Mouse (Mus musculus): ENCODE data around the gene Hist1h2ao.
"Not testable (repeated sequence)": the region's sequence is repeated elsewhere in the genome, so short reads cannot be mapped to it uniquely, and the experiment has no call there.

Gene Hist1h2ao

DNA sequence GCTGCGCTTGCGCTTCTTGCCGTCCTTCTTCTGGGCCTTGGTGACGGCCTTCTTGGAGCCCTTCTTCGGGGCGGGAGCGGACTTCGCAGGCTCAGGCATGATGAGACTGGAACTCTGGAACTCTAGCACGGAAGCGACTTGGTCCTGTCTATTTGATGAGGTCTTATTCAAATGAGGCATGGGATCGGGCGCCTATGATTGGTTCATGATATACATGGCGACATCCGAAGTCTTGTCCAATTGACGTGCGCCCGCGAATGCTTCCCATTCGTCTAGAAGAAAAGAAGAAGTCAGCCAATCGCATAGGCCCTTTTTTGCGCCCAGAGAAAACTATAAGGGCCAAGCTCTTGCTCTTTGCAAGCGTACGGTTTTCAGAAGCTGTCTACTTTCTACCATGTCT is at the start of gene Hist1h2ao, which contains the start of gene Hist1h2bq:
Hist1h2ao (plus strand) TSS at position 393 of the 400 bp plus-strand sequence.
Hist1h2bq (minus strand) TSS at position 125 of the 400 bp plus-strand sequence.
- in situ Hi-C loops (cut with MboI; ENCODE audit: unreplicated experiment in 2 of 2) = not testable (repeated sequence)

DNA sequence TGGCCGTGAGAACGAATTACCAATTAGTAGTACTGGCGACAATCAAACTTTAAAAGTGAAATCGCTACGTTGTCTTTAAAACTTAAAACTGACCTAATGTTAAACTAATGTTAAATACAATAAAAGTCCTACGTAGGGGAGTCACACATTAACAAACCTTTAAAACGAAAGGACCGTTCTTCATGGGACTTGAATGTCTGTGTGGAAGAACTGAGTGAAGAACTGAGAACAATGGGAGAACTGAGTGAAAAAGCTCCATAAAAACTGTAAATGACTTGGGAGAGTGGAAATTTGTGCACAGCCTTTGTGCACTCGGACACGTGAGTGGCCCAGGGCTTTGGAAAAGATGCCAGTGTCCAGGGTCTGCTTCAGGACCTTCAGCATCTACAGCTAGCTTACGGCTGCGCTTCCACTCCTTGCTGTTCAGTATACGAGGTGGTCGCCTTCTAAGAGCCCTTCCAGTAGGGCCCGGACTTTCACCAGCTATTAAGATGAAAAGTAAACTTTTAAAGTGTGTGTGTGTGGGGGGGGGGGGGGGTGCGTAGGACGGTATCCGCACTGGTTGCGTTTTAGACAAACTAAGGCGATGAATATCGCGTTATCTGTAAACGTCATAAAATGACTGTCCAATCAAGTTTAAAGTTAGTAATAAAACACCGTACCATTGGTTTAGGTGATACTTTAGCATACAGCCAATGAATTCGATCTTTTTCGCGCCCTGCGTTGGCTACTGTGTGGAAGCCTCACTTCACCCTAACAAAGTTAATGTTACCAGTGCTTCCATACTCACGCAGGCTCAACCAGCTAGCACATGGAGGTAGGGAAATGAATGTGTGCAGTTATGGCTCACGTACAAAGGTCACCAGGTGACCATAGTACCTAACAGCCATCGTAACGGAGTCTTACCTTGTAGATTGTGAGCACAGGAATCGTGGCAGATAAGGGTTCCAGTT is 31.2 kb upstream of the Hist1h2ao start:
- in situ Hi-C loops (cut with MboI; ENCODE audit: unreplicated experiment in 2 of 2) = loop anchor here in 1 of 2 experiments (25.0 kb wide), 2 partner anchors 1808 to 1983 kb away; partner anchors contain the start of genes Hist1h1a, Hist1h2ab, Hist1h3a and Hist1h3b

DNA sequence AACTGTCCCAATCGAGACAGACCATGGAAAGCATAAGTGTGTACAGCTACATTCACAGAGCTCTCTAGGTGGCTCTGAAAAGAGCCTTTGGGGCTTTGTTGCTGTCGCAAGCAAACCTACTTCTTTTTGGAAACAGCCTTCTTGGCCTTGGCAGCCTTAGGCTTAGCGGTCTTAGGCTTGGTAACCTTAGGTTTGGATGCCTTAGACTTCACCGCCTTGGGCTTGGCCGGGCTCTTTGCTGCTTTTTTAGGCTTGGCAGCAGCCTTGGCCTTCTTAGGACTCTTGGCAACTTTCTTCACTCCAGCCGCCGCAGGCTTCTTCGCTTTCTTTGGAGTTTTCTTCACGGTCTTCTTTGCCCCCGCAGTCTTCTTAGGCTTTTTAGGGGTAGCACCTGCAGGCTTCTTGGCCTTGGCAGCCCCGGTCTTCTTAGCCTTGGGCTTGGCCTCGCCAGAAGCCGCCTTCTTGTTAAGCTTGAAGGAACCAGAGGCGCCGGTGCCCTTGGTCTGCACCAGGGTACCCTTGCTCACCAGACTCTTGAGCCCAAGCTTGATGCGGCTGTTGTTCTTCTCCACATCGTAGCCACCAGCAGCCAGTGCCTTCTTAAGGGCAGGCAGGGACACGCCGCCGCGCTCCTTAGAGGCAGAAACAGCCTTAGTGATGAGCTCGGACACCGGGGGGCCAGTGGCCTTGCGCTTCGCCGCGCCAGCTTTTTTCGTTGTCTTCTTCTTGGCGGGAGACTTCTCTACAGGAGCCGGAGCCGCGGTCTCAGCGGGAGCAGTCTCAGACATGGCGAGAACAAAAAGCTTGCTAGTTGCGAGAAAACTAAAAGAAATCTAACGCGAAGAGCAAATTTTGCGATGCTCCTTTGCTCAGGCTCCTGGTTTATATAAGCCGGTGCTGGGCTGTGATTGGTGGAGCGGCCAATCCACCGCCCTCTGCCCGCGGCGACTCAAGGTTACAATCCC is 30.2 kb upstream of the Hist1h2ao start, which contains the start of gene Hist1h1b:
Hist1h1b (minus strand) TSS at position 859 of the 965 bp plus-strand sequence.
- in situ Hi-C loops (cut with MboI; ENCODE audit: unreplicated experiment in 2 of 2) = loop anchor here (10.0 to 25.0 kb wide), 4 partner anchors 45 to 1982 kb away; partner anchors contain the start of genes Hist1h1a (in 1 of the 2), Hist1h2ab (in 1 of the 2), Hist1h2ai (in 1 of the 2) and Hist1h2bl (in 1 of the 2)

DNA sequence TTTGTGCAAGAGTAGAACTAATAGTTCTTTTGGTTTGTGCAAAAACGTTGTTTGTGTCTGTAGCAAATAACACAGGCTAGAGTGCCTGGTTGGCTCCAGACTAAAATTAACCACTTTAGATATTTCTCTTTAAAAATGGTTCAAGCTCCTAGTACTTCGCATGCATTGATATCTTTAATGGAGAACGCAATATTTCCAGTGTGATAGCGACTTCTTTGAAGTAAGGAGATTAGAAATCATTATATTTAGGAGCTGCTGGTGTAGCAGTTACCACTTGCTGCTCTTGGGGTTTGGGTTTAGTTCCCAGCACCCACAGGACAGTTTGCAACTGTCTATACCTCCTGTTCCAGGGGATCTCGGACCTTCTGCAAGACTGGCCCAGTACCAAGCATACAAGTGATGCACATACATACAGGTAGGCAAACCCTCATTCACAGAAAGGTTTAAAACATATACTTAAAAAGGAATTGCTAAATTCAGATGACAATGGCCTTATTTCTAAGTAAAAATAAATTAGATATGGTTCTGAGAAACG is 29.2 kb upstream of the Hist1h2ao start:
- in situ Hi-C loops (cut with MboI; ENCODE audit: unreplicated experiment in 2 of 2) = loop anchor here (10.0 to 25.0 kb wide), 4 partner anchors 46 to 1981 kb away; partner anchors contain the start of genes Hist1h1a (in 1 of the 2), Hist1h2ab (in 1 of the 2), Hist1h2ai (in 1 of the 2) and Hist1h2bl (in 1 of the 2)

DNA sequence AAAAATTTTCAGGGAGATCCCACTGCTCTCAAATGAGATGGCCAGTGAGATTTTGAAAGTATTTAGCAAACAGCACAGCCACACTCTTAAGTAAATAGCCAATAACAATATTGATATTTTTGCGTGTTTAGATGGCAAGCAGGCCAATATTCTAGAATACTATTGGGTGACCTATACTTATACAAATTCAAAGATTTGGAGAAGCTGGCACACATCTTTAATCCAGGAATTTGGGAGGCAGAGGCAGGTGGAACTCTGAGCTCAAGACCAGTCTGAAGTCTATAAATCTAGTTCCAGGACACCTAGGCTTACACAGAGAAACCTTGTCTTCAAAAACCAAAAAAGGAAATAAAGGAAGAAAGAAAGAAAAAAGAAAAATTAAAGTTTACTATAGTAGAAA is 28.6 kb upstream of the Hist1h2ao start:
- in situ Hi-C loops (cut with MboI; ENCODE audit: unreplicated experiment in 2 of 2) = loop anchor here (10.0 to 25.0 kb wide), 4 partner anchors 47 to 1981 kb away; partner anchors contain the start of genes Hist1h1a (in 1 of the 2), Hist1h2ab (in 1 of the 2), Hist1h2ai (in 1 of the 2) and Hist1h2bl (in 1 of the 2)

DNA sequence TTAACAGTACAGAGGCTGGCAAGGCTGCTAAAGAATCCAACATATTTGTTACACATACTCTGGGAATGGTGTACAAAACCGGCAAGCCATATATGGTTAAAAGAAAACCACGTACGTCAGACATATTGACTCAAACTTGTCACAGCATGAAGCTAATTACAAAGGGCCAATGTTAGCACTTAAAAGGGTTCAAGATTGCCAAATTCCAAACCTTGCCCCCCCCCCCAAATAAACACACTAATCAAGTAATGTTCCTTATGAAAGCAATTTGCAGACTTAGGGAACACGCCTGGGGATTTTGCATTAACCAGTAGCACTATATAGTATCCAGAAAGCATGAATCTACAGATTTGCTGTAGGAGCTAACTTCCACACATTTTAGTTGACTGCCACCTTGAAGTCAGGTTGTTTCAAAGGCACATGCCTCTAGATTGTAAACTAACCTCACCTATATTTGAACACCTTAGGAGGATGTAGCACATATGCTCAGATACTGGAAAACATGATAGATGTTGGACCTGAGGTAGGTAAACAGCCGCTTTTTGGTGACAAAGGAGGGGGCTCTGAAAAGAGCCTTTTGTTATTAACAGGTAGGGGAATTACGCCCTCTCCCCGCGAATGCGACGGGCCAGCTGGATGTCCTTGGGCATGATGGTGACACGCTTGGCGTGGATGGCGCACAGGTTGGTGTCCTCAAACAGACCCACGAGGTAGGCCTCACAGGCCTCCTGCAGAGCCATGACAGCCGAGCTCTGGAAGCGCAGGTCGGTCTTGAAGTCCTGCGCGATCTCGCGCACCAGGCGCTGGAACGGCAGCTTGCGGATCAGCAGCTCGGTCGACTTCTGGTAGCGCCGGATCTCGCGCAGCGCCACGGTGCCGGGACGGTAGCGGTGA is 27.7 kb upstream of the Hist1h2ao start:
- in situ Hi-C loops (cut with MboI; ENCODE audit: unreplicated experiment in 2 of 2) = loop anchor here (10.0 to 25.0 kb wide), 4 partner anchors 48 to 1980 kb away; partner anchors contain the start of genes Hist1h1a (in 1 of the 2), Hist1h2ab (in 1 of the 2), Hist1h2ai (in 1 of the 2) and Hist1h2bl (in 1 of the 2)

DNA sequence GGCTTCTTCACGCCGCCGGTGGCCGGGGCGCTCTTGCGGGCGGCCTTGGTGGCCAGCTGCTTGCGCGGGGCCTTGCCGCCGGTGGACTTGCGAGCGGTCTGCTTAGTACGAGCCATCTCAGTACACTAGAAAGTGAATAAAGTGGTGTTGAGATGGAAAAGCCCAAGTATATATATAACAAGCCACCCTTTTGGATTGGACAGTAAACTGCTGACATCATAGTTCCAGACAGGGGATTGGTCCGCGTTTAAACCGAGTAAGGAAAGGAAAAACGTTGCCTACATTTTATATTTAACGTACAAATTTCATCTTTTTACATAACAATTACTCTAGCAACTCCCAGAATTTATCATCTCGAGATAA is 27.0 kb upstream of the Hist1h2ao start, which contains the start of gene Hist1h3i:
Hist1h3i (minus strand) TSS at position 116 of the 363 bp plus-strand sequence.
- in situ Hi-C loops (cut with MboI; ENCODE audit: unreplicated experiment in 2 of 2) = loop anchor here (10.0 to 25.0 kb wide), 4 partner anchors 48 to 1979 kb away; partner anchors contain the start of genes Hist1h1a (in 1 of the 2), Hist1h2ab (in 1 of the 2), Hist1h2ai (in 1 of the 2) and Hist1h2bl (in 1 of the 2)

DNA sequence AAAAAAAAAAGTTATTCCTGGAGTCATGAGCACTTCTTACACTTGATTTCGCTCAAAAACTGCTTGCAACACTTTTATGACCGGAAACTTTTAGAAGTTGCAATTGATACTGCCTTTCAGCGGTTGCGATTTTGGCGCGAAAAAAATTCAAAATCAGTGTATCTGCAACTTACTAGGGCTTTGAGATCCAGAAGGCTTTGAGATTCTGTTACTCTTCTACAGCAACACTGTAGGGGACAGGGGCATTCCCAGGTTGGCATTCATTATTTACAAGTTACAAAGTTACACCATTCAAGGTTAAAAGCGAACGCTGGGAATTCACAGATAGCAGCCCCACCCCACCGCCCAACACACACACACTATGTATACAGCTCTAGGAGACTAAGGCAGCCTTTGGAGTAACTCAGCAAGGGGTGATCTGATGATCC is 26.5 kb upstream of the Hist1h2ao start:
- in situ Hi-C loops (cut with MboI; ENCODE audit: unreplicated experiment in 2 of 2) = loop anchor here (10.0 to 25.0 kb wide), 4 partner anchors 49 to 1979 kb away; partner anchors contain the start of genes Hist1h1a (in 1 of the 2), Hist1h2ab (in 1 of the 2), Hist1h2ai (in 1 of the 2) and Hist1h2bl (in 1 of the 2)

DNA sequence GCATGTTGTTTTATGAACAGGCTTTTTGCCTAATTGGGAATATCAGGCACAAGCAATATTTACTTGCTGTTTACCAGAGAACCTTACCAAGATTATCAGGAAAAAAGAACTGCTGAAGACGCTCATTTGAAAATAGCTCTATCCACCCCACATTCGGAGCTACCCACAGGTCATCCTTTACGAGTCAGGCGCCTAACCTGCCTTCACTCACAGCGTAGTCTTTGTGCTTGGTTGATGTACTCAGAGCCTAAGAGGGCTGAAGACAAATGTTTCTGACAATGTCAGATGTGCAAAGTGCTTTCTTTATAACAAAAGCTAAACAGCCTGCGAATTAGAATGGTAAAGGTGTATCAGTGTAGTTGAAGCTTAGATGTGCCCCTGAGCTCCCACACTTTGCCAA is 26.0 kb upstream of the Hist1h2ao start:
- in situ Hi-C loops (cut with MboI; ENCODE audit: unreplicated experiment in 2 of 2) = loop anchor here (10.0 to 25.0 kb wide), 4 partner anchors 50 to 1978 kb away; partner anchors contain the start of genes Hist1h1a (in 1 of the 2), Hist1h2ab (in 1 of the 2), Hist1h2ai (in 1 of the 2) and Hist1h2bl (in 1 of the 2)

DNA sequence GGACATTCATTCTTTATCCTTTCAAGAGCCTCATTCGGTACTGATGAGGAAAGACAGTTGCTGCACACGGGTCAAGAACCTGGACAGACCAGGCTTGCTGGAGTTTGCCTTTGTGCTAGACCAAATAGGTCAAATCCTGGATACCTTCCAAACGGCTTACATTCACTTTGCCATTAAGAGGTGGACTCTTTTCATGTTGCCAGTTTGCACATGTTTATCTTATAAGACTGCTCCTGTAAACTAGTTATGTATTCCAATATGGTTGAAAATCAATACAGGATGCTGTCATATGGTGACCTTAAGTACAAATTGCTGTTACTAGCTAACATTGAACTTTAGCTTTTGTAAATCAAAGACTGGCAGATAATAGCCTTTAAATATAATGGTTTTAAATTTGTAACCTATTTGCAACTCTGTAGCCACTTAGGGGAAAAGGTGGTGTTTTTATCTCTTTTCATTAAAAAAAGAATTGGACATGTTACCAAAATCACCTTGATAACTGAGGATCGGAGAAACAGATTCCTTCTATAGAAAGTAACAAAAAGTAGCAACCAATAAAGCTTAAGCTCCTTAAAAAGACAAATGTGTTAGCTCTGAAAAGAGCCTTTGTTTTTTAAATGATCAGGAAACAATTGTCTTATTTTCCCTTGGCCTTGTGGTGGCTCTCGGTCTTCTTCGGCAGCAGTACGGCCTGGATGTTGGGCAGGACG is 23.9 kb upstream of the Hist1h2ao start:
- in situ Hi-C loops (cut with MboI; ENCODE audit: unreplicated experiment in 2 of 2) = loop anchor here (10.0 to 25.0 kb wide), 4 partner anchors 52 to 1976 kb away; partner anchors contain the start of genes Hist1h1a (in 1 of the 2), Hist1h2ab (in 1 of the 2), Hist1h2ai (in 1 of the 2) and Hist1h2bl (in 1 of the 2)

DNA sequence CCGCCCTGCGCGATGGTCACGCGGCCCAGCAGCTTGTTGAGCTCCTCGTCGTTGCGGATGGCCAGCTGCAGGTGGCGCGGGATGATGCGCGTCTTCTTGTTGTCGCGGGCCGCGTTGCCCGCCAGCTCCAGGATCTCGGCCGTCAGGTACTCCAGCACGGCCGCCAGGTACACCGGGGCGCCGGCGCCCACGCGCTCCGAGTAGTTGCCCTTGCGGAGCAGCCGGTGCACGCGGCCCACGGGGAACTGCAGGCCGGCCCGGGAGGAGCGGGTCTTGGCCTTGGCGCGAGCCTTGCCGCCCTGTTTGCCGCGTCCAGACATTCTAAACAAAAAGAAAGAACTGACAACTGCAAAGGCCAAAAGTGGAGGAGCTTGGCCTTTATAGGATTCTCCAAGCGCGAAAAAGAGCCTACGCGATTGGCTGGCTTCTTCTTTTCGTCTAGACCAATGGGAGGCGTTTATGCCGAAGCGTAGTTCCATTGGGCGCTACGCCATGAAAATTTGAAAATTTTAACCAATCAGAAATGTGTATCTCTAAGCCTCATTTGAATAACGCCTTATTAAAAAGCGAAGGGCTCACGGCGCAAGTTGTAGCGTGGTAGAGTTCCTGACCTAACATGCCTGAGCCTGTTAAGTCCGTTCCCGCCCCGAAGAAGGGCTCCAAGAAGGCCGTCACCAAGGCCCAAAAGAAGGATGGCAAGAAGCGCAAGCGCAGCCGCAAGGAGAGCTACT is 23.2 kb upstream of the Hist1h2ao start, which contains the start of the genes Hist1h2an and Hist1h2bp:
Hist1h2an (minus strand) TSS at position 320 of the 731 bp plus-strand sequence.
Hist1h2bp (plus strand) TSS at position 563 of the 731 bp plus-strand sequence.
- in situ Hi-C loops (cut with MboI; ENCODE audit: unreplicated experiment in 2 of 2) = loop anchor here (10.0 to 25.0 kb wide), 4 partner anchors 52 to 1975 kb away; partner anchors contain the start of genes Hist1h1a (in 1 of the 2), Hist1h2ab (in 1 of the 2), Hist1h2ai (in 1 of the 2) and Hist1h2bl (in 1 of the 2)

DNA sequence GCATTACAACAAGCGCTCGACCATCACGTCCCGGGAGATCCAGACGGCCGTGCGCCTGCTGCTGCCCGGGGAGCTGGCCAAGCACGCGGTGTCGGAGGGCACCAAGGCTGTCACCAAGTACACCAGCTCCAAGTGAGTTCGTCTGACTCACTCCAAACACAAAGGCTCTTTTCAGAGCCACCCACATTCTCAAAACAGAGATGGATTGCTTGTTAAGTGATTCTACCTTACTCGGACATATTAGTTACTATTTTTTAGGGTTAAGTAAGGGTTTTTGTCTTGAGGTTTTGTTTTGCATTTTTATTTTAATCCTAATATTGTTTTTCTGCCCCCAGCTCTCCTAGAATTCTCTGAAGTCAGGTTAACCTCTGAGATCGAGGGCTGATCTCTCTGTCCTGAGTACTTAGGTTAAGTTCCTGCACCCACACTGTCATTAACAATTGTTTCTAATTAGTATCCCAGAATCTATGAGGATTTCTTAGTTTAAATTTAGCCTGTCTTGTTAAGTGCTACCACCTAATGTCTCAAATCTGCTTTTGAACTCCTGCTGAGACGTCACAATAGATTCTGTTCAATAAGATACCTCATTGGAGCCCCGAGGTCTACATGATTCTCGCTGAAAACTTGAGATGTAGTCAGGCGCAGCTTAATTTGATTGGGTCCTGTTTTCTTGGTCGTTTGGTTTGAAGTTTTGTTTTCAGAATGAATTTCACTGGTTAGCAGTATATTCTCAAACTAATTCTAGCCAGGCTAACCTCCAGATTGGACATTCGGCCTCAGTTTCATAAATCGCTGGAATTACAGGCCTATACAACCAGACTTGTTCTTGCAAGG is 22.3 kb upstream of the Hist1h2ao start:
- in situ Hi-C loops (cut with MboI; ENCODE audit: unreplicated experiment in 2 of 2) = loop anchor here (10.0 to 25.0 kb wide), 4 partner anchors 53 to 1974 kb away; partner anchors contain the start of genes Hist1h1a (in 1 of the 2), Hist1h2ab (in 1 of the 2), Hist1h2ai (in 1 of the 2) and Hist1h2bl (in 1 of the 2)

DNA sequence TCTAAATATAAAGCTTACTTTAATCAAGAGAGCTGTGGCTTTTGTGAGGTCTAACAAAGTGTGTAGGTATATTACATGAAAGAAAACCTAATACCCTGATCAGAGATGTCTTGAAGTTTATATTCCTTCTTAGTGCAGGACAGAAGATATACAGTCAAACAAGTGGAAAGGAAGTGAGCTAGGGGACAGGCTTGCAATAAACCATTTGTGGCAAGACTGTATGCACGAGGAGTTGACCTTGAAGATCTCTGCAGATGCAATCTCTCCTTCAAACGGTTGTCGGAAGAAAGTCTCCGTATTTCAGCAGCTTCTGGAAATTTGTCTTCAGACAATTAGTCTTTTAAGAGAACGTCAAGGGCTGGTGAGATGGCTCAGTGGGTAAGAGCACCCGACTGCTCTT is 20.3 kb upstream of the Hist1h2ao start:
- in situ Hi-C loops (cut with MboI; ENCODE audit: unreplicated experiment in 2 of 2) = loop anchor here (10.0 to 25.0 kb wide), 4 partner anchors 55 to 1972 kb away; partner anchors contain the start of genes Hist1h4j (in 2 of the 2), Hist1h1a (in 1 of the 2), Hist1h2ab (in 1 of the 2) and Hist1h2ai (in 1 of the 2)

DNA sequence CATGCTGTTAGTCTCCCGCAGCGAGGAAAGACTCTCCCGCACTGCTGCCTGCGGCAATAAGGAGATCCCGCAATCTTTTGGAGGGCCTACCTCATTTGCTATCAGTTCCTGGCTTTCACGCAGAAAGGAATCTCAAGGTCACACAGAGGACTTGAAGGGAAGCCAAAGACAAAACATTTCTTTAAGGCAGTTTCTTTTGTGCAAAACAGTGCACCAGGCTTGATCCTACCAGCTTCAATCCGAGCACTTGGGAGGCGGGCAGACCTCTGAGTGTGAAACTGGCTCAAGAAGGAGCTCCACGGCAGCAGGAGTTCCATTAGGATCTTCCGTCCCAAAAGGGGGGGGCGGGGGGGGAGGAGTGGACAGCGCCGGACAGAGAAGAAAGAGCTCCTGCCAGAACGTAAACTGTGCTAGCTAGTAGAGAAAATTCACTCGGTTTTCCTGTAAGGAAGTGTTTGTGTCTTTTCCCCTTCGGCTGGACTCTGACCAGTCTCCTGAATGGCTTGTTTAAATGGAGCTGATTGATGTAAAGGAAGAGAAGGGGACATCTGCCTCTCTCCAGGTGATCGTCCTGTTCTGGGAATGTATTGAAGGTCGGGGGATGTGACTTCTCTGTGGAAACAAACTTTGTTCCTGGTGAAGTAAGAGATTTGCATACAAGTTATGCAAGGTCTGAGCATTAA is 19.5 kb upstream of the Hist1h2ao start:
- in situ Hi-C loops (cut with MboI; ENCODE audit: unreplicated experiment in 2 of 2) = loop anchor here in 1 of 2 experiments (10.0 to 25.0 kb wide), 3 partner anchors 56 to 1972 kb away; partner anchors contain the start of genes Hist1h1a, Hist1h2ab, Hist1h3a and Hist1h3b

Data from v-Abl transformed pro-B cells (cell line).